Mouse (Mus musculus): Measurements from ENCODE around the gene Them7.

- TF ChIP-seq CTCF (IDR thresholded peaks at IDR 0.05; ENCODE audit: low read depth), result no peak
- TF ChIP-seq EP300 (optimal IDR thresholded peaks at IDR 0.05), result no peak
These were observed 87.9 kb downstream of the Them7 start for GRCm38 (mm10) chr2:105311991-105312390.

All from stomach, postnatal 0 days (tissue).